Mouse (Mus musculus) right cerebral cortex, postnatal 36 days (tissue): ENCODE measurements around the gene Thrap3.
"Not testable (repeated sequence)": the region's sequence is repeated elsewhere in the genome, so short reads cannot be mapped to it uniquely, and the experiment has no call there.

Experiments used
- DNase-seq, 2 experiments: peaks; one replicate each; pipeline ENCODE4 v3.0.0; 2022; ENCODE audit warnings: low spot score in 2 of 2, mixed read lengths in 1 of 2

Gene Thrap3

GRCm38 (mm10) chr4:126219540-126219939 is 17.0 kb upstream of the Thrap3 start:
- DNase-seq = not testable (repeated sequence)

GRCm38 (mm10) chr4:126217771-126218170 is 15.2 kb upstream of the Thrap3 start:
- no peak for DNase-seq

- no peak for DNase-seq
Observed at GRCm38 (mm10) chr4:126207081-126207480, 4.5 kb upstream of the Thrap3 start.

GRCm38 (mm10) chr4:126205386-126205785 is 2.8 kb upstream of the Thrap3 start:
- no peak for DNase-seq

- no peak for DNase-seq
Observed at GRCm38 (mm10) chr4:126204661-126205230, 2.2 kb upstream of the Thrap3 start.

GRCm38 (mm10) chr4:126204016-126204415 is 1.5 kb upstream of the Thrap3 start:
- no peak for DNase-seq

- DNase-seq = no peak
Observed at GRCm38 (mm10) chr4:126203336-126203895, 856 bp upstream of the Thrap3 start.

- DNase-seq = peak in 1 of 2 experiments; percentile 18
Observed at GRCm38 (mm10) chr4:126201514-126202302, 852 bp downstream of the Thrap3 start.

GRCm38 (mm10) chr4:126200656-126201055 is 1.9 kb downstream of the Thrap3 start:
- no peak for DNase-seq

GRCm38 (mm10) chr4:126200036-126200435 is 2.5 kb downstream of the Thrap3 start:
- DNase-seq = no peak

- no peak for DNase-seq
Observed at GRCm38 (mm10) chr4:126199556-126199955, 3.0 kb downstream of the Thrap3 start.

- no peak for DNase-seq
Observed at GRCm38 (mm10) chr4:126197485-126197884, 5.1 kb downstream of the Thrap3 start.

- DNase-seq = no peak
Observed at GRCm38 (mm10) chr4:126194916-126195315, 7.6 kb downstream of the Thrap3 start.

- DNase-seq = no peak
Observed at GRCm38 (mm10) chr4:126194216-126194615, 8.3 kb downstream of the Thrap3 start.

GRCm38 (mm10) chr4:126190636-126191035 is 11.9 kb downstream of the Thrap3 start:
- DNase-seq = no peak

GRCm38 (mm10) chr4:126187096-126187495 is 15.5 kb downstream of the Thrap3 start:
- DNase-seq = no peak

- DNase-seq = no peak
Observed at GRCm38 (mm10) chr4:126183034-126183433, 19.5 kb downstream of the Thrap3 start.

- peak in 1 of 2 experiments; percentile 18 for DNase-seq
Observed at GRCm38 (mm10) chr4:126181170-126181957, 21.2 kb downstream of the Thrap3 start.

- not testable (repeated sequence) for DNase-seq
Observed at GRCm38 (mm10) chr4:126175980-126176379, 26.6 kb downstream of the Thrap3 start.

- no peak for DNase-seq
Observed at GRCm38 (mm10) chr4:126173800-126174199, 28.8 kb downstream of the Thrap3 start.

- DNase-seq = not testable (repeated sequence)
Observed at GRCm38 (mm10) chr4:126170737-126171136, 31.8 kb downstream of the Thrap3 start.

GRCm38 (mm10) chr4:126168851-126169250 is 33.7 kb downstream of the Thrap3 start:
- DNase-seq = no peak
